Mouse (Mus musculus) 3134 (cell line): Measurements from ENCODE around the gene Hdac4.

Experiments used
- DNase-seq: peaks from one replicate; pipeline ENCODE4 v3.0.0-alpha.2; 2011; ENCODE audit warnings: low spot score; ENCODE audit not compliant: insufficient read length; ENCODE audit errors: extremely low read depth

Hdac4 gene

GRCm38 (mm10) chr1:92103971-92104370 is 91.5 kb downstream of the Hdac4 start:
- DNase-seq = no peak

- DNase-seq = no peak
Observed at GRCm38 (mm10) chr1:92103377-92103776, 92.1 kb downstream of the Hdac4 start.

- DNase-seq = no peak
Observed at GRCm38 (mm10) chr1:92102825-92103224, 92.7 kb downstream of the Hdac4 start.

GRCm38 (mm10) chr1:92100371-92100891 is 95.1 kb downstream of the Hdac4 start:
- DNase-seq = no peak

- DNase-seq = no peak
Observed at GRCm38 (mm10) chr1:92099964-92100363, 95.5 kb downstream of the Hdac4 start.

GRCm38 (mm10) chr1:92099502-92099901 is 96.0 kb downstream of the Hdac4 start:
- peak; percentile 68 for DNase-seq

GRCm38 (mm10) chr1:92098456-92098855 is 97.0 kb downstream of the Hdac4 start:
- DNase-seq = no peak

GRCm38 (mm10) chr1:92096991-92097525 is 98.4 kb downstream of the Hdac4 start:
- no peak for DNase-seq

GRCm38 (mm10) chr1:92092286-92092685 is 103.2 kb downstream of the Hdac4 start:
- no peak for DNase-seq

GRCm38 (mm10) chr1:92087821-92088220 is 107.7 kb downstream of the Hdac4 start:
- DNase-seq = no peak

- no peak for DNase-seq
Observed at GRCm38 (mm10) chr1:92087343-92087742, 108.2 kb downstream of the Hdac4 start.

GRCm38 (mm10) chr1:92086841-92087240 is 108.7 kb downstream of the Hdac4 start:
- peak; percentile 65 for DNase-seq

- peak; percentile 28 for DNase-seq
Observed at GRCm38 (mm10) chr1:92086277-92086813, 109.2 kb downstream of the Hdac4 start.

GRCm38 (mm10) chr1:92084738-92085137 is 110.8 kb downstream of the Hdac4 start:
- no peak for DNase-seq

GRCm38 (mm10) chr1:92084004-92084403 is 111.5 kb downstream of the Hdac4 start:
- DNase-seq = no peak

- no peak for DNase-seq
Observed at GRCm38 (mm10) chr1:92082837-92083541, 112.5 kb downstream of the Hdac4 start.

- DNase-seq = no peak
Observed at GRCm38 (mm10) chr1:92082156-92082836, 113.2 kb downstream of the Hdac4 start.

GRCm38 (mm10) chr1:92079982-92080537 is 115.4 kb downstream of the Hdac4 start:
- DNase-seq = peak; percentile 58

GRCm38 (mm10) chr1:92075312-92075711 is 120.2 kb downstream of the Hdac4 start:
- DNase-seq = peak; percentile 40

GRCm38 (mm10) chr1:92074655-92075054 is 120.8 kb downstream of the Hdac4 start:
- DNase-seq = no peak
